Mouse (Mus musculus) ES-E14 (cell line): Measurements from ENCODE around the gene Erich6. TPM values are rescaled to one million over a fixed set of nuclear protein-coding genes. Genes with fewer than 3 reads are reported as not detected.

Experiments used
- DNase-seq: peaks from one replicate; pipeline ENCODE4 v3.0.0-alpha.2; 2013; ENCODE audit warnings: low read depth, low spot score
- H3K27ac ChIP-seq: 2 replicates; pipeline ENCODE4 v1.5.1; 2012; ENCODE audit warnings: low read depth, mild to moderate bottlenecking, low read length, moderate library complexity, mixed read lengths; ENCODE audit not compliant: poor library complexity, insufficient read depth, severe bottlenecking
- H3K36me3 ChIP-seq: 2 replicates; pipeline ENCODE4 v1.6.1; 2012; ENCODE audit warnings: mild to moderate bottlenecking, low read length, moderate library complexity, mixed read lengths; ENCODE audit not compliant: control insufficient read depth, poor library complexity, insufficient read depth, severe bottlenecking
- H3K4me1 ChIP-seq, 2 experiments: fragments of 150-350 bp in 1 of 2; sonication (generic) in 1 of 2; 2 replicates each; pipeline ENCODE4 v1.6.1; 2012; ENCODE audit warnings: low read length in 2 of 2, mild to moderate bottlenecking in 1 of 2, mixed read lengths in 1 of 2; ENCODE audit not compliant: control insufficient read depth in 2 of 2, insufficient read depth in 2 of 2, poor library complexity in 1 of 2
- H3K4me3 ChIP-seq, 2 experiments: fragments of 150-350 bp in 1 of 2; sonication (generic) in 1 of 2; 2 replicates each; pipeline ENCODE4 v1.5.1; 2012; ENCODE audit warnings: low read length in 2 of 2, low read depth in 1 of 2, mild to moderate bottlenecking in 1 of 2, mixed read lengths in 1 of 2; ENCODE audit not compliant: insufficient read depth in 1 of 2, poor library complexity in 1 of 2, severe bottlenecking in 1 of 2
- H3K9ac ChIP-seq: 2 replicates; pipeline ENCODE4 v1.6.1; 2012; ENCODE audit warnings: low read depth, mild to moderate bottlenecking, low read length, mixed read lengths; ENCODE audit not compliant: poor library complexity, insufficient read depth, severe bottlenecking
- H3K9me3 ChIP-seq: fragments of 150-350 bp; sonication (generic); 2 replicates; pipeline ENCODE4 v1.6.1; 2012; ENCODE audit warnings: low read depth, mild to moderate bottlenecking, low read length; ENCODE audit not compliant: control insufficient read depth, insufficient read depth
- CHD2 ChIP-seq: IDR thresholded peaks from 2 replicates; pipeline ENCODE4 v1.6.1; 2014; ENCODE audit warnings: mild to moderate bottlenecking, low read depth, low read length, inconsistent platforms
- HCFC1 ChIP-seq: IDR thresholded peaks from 2 replicates; pipeline ENCODE4 v1.6.1; 2012; ENCODE audit warnings: low read length, inconsistent platforms, borderline replicate concordance; ENCODE audit not compliant: insufficient read depth
- MAFK ChIP-seq: IDR thresholded peaks from 2 replicates; pipeline ENCODE4 v1.6.1; 2014; ENCODE audit warnings: mild to moderate bottlenecking, low read depth, low read length, inconsistent platforms; ENCODE audit not compliant: insufficient read depth
- ZC3H11A ChIP-seq: IDR thresholded peaks from 2 replicates; pipeline ENCODE4 v1.6.1; 2012; ENCODE audit warnings: low read depth, mild to moderate bottlenecking, inconsistent platforms, low read length, borderline replicate concordance
- ZNF384 ChIP-seq: IDR thresholded peaks from 2 replicates; pipeline ENCODE4 v1.6.1; 2012; ENCODE audit warnings: low read depth, low read length, inconsistent platforms
- in situ Hi-C, 2 experiments: fragments of 600-800 bp; cut with MboI; formaldehyde crosslinking; loops; one replicate each; pipeline ENCODE4 v1.15.1; 2025; ENCODE audit warnings: low sequenced_read_pairs in 2 of 2, inconsistent platforms in 1 of 2; ENCODE audit not compliant: unreplicated experiment in 2 of 2
- total RNA-seq: library from RNA; depleted of rRNA; stranded (reverse); fragments of 300-350 nt; gene quantifications from 2 replicates; pipeline ENCODE4 v1.2.3, GENCODE M21; 2012

Erich6 gene
- total RNA-seq, 1 experiment = not detected

GRCm38 (mm10) chr3:58624981-58625380 lies 12.0 kb downstream of the Erich6 start:
- TF ChIP-seq CHD2 (no peak), ZC3H11A (no peak), ZNF384 (no peak), HCFC1 (no peak), MAFK (no peak)
- no peak overlapping the region for H3K9ac ChIP-seq
- H3K9me3 ChIP-seq = no peaks in the 10 kb centered on the region
- no peak for DNase-seq
- no peak overlapping the region for H3K27ac ChIP-seq
- in situ Hi-C loops = no loop called here
- no peaks in the 10 kb centered on the region for H3K36me3 ChIP-seq
- H3K4me3 ChIP-seq = no peak overlapping the region
- no peaks in the 10 kb centered on the region for H3K4me1 ChIP-seq

GRCm38 (mm10) chr3:58622665-58623394 lies 14.2 kb downstream of the Erich6 start:
- DNase-seq = no peak
- Histone ChIP-seq H3K4me3 (no peak overlapping the region), H3K36me3 (no peaks in the 10 kb centered on the region), H3K9me3 (no peaks in the 10 kb centered on the region), H3K27ac (no peak overlapping the region), H3K9ac (no peak overlapping the region), H3K4me1 (no peaks in the 10 kb centered on the region)
- TF ChIP-seq ZNF384 = no peak
- TF ChIP-seq ZC3H11A = no peak
- no peak for TF ChIP-seq HCFC1
- TF ChIP-seq CHD2 = no peak
- TF ChIP-seq MAFK = no peak
- in situ Hi-C loops = no loop called here

DNA sequence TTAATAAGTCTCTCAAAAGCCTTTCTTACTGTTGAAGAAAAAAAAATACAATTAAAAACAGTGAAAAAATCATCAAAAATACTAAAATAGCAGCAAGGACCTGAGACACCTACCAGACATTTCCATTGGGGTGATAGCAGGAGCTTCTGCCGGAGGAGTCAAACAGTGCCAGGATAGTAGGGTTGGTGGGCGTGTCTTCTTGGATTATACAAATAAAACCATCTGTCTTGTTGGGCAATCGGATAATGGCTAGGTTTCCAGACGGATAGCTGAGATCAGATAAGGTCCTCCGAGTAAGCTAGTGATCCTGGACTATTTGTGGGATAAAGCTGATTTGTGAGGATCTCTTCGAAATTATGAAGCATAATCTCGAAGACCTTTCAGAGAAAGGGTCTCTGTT lies 15.9 kb downstream of the Erich6 start:
- H3K4me3 ChIP-seq = no peak overlapping the region
- no peak for DNase-seq
- no peak for TF ChIP-seq MAFK
- no peak for TF ChIP-seq ZNF384
- TF ChIP-seq CHD2 = no peak
- TF ChIP-seq HCFC1 = no peak
- TF ChIP-seq ZC3H11A = no peak
- H3K9ac ChIP-seq = no peak overlapping the region
- H3K27ac ChIP-seq = no peak overlapping the region
- in situ Hi-C loops = no loop called here
- H3K9me3 ChIP-seq = no peaks in the 10 kb centered on the region
- no peaks in the 10 kb centered on the region for H3K36me3 ChIP-seq
- peaks cover 0 to 2% of the 10 kb centered on the region in 2 experiments; a peak in 1 of 4 replicates for H3K4me1 ChIP-seq

- no peak for DNase-seq
- H3K27ac ChIP-seq = no peak overlapping the region
- H3K4me1 ChIP-seq = peaks cover 0 to 3% of the 10 kb centered on the region in 2 experiments; a peak in 1 of 4 replicates
- in situ Hi-C loops = no loop called here
- no peaks in the 10 kb centered on the region for H3K36me3 ChIP-seq
- no peak overlapping the region for H3K4me3 ChIP-seq
- no peaks in the 10 kb centered on the region for H3K9me3 ChIP-seq
- TF ChIP-seq ZC3H11A = no peak
- TF ChIP-seq HCFC1 = no peak
- TF ChIP-seq MAFK = no peak
- TF ChIP-seq CHD2 = no peak
- TF ChIP-seq ZNF384 = no peak
- no peak overlapping the region for H3K9ac ChIP-seq
Observed at GRCm38 (mm10) chr3:58609985-58610384, 27.0 kb downstream of the Erich6 start.
